Mouse (Mus musculus): ENCODE measurements around the gene Eef1akmt1.

The Eef1akmt1 gene

GRCm38 (mm10) chr14:57524671-57525387, 46.6 kb downstream of the Eef1akmt1 start, which contains the start of gene Il17d:
Il17d (plus strand) TSS chr14:57524777.
- DNase-seq (ENCODE audit: low read depth, low spot score) = no peak

DNA sequence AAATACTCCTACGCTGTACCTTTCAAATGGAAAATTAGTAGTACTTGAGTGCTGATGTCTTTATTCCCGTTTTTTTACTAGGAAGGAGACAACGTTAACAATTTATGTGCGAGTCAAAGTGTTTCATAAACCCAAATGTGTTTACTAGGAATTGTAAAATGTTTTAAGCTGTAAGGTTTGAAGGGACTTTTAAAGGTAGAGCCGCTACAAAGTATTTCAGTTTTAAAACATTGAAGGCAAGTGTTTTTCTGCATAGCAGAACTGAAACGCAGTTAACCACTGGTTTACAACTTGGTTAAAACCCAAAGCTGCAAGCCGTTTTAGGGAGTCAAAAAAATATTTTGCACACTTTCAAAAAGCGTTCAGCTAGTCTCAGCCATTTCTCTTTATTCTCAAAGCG, 47.6 kb downstream of the Eef1akmt1 start:
- no peak for DNase-seq (ENCODE audit: low read depth, low spot score)

DNA sequence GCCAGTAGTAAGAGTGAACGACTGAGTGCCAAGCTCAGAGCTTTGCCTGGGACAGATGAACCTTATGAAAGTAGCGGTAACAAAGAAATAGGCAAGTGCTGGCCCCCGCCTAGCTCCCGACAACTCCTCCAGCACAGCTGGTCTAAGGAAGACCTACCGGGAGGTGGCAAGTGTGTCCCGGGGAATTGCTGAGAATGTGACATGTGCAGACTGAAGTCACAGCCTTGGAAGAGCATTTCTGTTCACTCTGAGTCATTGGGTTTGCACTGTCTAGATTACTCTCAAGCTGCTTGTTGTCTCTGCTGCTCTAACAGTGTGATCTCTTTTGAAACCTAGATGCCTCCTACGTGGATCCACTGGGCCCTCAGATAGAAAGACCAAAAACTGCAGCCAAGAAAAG, 54.4 kb downstream of the Eef1akmt1 start:
- DNase-seq (ENCODE audit: low read depth, low spot score) = no peak

DNA sequence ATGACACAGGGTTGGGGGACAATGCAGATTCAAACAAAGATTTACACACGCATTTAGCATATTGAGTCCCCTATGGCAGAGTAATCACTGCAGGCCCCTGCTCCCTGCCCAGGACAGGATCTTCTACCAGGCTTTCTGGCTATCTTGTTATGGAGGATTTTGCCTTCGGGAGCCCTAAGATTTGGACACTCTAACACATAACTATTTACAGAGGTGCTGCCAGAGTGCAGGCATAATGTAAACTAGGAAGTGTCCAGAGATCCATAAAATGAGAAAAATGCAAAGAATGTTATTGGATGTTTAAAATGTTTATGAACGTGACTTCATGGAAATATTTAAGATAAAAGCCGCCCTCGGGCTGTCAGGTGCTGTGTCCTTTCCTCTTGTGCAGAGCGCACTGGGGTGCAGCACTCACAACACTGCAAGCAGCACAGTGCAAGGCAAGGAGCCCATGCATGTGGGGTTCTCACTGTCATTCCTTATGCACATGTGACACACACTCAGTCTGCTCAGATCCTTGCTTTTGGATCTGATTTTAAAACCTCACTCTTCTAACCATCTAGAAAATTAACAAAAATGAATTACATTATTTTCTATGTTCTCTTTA, 56.2 kb downstream of the Eef1akmt1 start:
- DNase-seq (ENCODE audit: low read depth, low spot score) = no peak

- no peak for DNase-seq (ENCODE audit: low read depth, low spot score)
Observed at GRCm38 (mm10) chr14:57509554-57509953, 61.9 kb downstream of the Eef1akmt1 start.

- DNase-seq (ENCODE audit: low read depth, low spot score) = no peak
Observed at GRCm38 (mm10) chr14:57503729-57504128, 67.7 kb downstream of the Eef1akmt1 start.
